Mouse (Mus musculus): ENCODE measurements around the gene Hsd17b1. TPM values are rescaled to one million over a fixed set of nuclear protein-coding genes. Genes with fewer than 3 reads are reported as not detected.

Hsd17b1 gene
- polyA plus RNA-seq, 1 experiment from 2014 or later = 0.35 TPM

- Histone ChIP-seq H3K9me3 (ENCODE audit: control insufficient read depth, low read length) (no peaks in the 10 kb centered on the region), H3K4me2 (ENCODE audit: low read depth, low read length) (no peak overlapping the region), H3K27me3 (ENCODE audit: control insufficient read depth, insufficient read depth, low read length) (peaks cover 32% of the 10 kb centered on the region), H3K9ac (replicated peaks; ENCODE audit: low read depth, low read length) (no peak overlapping the region), H3K4me3 (ENCODE audit: low read depth, low read length) (no peak overlapping the region), H3K36me3 (ENCODE audit: control insufficient read depth, insufficient read depth, low read length) (0 out of 2 replicates have a peak, but pooled peaks cover 4% of the 10 kb centered on the region), H3K27ac (ENCODE audit: low read depth, low read length) (no peak overlapping the region), H3K4me1 (ENCODE audit: control insufficient read depth, insufficient read depth, low read length) (peaks cover 11% of the 10 kb centered on the region; the same call in 1 of the 2 replicates)
- ATAC-seq (ENCODE audit: low read depth) = no peak
- WGBS = 65% methylated on average over 5 of the region's 5 CpGs
Measured at GRCm38 (mm10) chr11:101080421-101080820, 2.2 kb downstream of the Hsd17b1 start.

GRCm38 (mm10) chr11:101081659-101082058 lies 3.4 kb downstream of the Hsd17b1 start:
- H3K4me2 ChIP-seq (ENCODE audit: low read depth, low read length) = peak overlapping the region; percentile 100
- H3K36me3 ChIP-seq (ENCODE audit: control insufficient read depth, insufficient read depth, low read length) = 0 out of 2 replicates have a peak, but pooled peaks cover 4% of the 10 kb centered on the region
- peak overlapping the region; percentile 78 for H3K4me3 ChIP-seq (ENCODE audit: low read depth, low read length)
- H3K9ac ChIP-seq (replicated peaks; ENCODE audit: low read depth, low read length) = peak overlapping the region; percentile 43; the same call in 1 of the 2 replicates
- H3K27me3 ChIP-seq (ENCODE audit: control insufficient read depth, insufficient read depth, low read length) = peaks cover 32% of the 10 kb centered on the region
- 4% methylated on average over 10 of the region's 10 CpGs for WGBS
- ATAC-seq (ENCODE audit: low read depth) = no peak
- no peaks in the 10 kb centered on the region for H3K9me3 ChIP-seq (ENCODE audit: control insufficient read depth, low read length)
- H3K27ac ChIP-seq (ENCODE audit: low read depth, low read length) = peak overlapping the region; percentile 86
- peaks cover 19% of the 10 kb centered on the region; the same call in 1 of the 2 replicates for H3K4me1 ChIP-seq (ENCODE audit: control insufficient read depth, insufficient read depth, low read length)

- WGBS = under 1% methylated on average over 50 of the region's 51 CpGs
- ATAC-seq (ENCODE audit: low read depth) = peak; percentile 90
- H3K9me3 ChIP-seq (ENCODE audit: control insufficient read depth, low read length) = no peaks in the 10 kb centered on the region
Measured at GRCm38 (mm10) chr11:101082208-101083082, 4.2 kb downstream of the Hsd17b1 start, which contains the start of gene Coasy. TSS of gene Coasy (plus strand) at chr11:101082565.

GRCm38 (mm10) chr11:101083083-101083697 lies 5.0 kb downstream of the Hsd17b1 start:
- Histone ChIP-seq H3K4me1 (ENCODE audit: control insufficient read depth, insufficient read depth, low read length) (peaks cover 27% of the 10 kb centered on the region), H3K36me3 (ENCODE audit: control insufficient read depth, insufficient read depth, low read length) (0 out of 2 replicates have a peak, but pooled peaks cover 4% of the 10 kb centered on the region), H3K27ac (ENCODE audit: low read depth, low read length) (peak overlapping the region; percentile 86), H3K9me3 (ENCODE audit: control insufficient read depth, low read length) (no peaks in the 10 kb centered on the region), H3K4me2 (ENCODE audit: low read depth, low read length) (peak overlapping the region; percentile 100), H3K4me3 (ENCODE audit: low read depth, low read length) (peak overlapping the region; percentile 78), H3K27me3 (ENCODE audit: control insufficient read depth, insufficient read depth, low read length) (peaks cover 18% of the 10 kb centered on the region), H3K9ac (replicated peaks; ENCODE audit: low read depth, low read length) (peak overlapping the region; percentile 85)
- WGBS = 32% methylated on average over 19 of the region's 19 CpGs
- ATAC-seq (ENCODE audit: low read depth) = no peak

More at GRCm38 (mm10) chr11:101082208-101083082, 4.2 kb downstream of the Hsd17b1 start, which contains the start of gene Coasy:
- H3K36me3 ChIP-seq (ENCODE audit: control insufficient read depth, insufficient read depth, low read length) = 0 out of 2 replicates have a peak, but pooled peaks cover 4% of the 10 kb centered on the region
- peak within 1 kb of the TSS; percentile 85 for H3K9ac ChIP-seq (replicated peaks; ENCODE audit: low read depth, low read length)
- peak within 1 kb of the TSS; percentile 100 for H3K4me2 ChIP-seq (ENCODE audit: low read depth, low read length)
- H3K27me3 ChIP-seq (ENCODE audit: control insufficient read depth, insufficient read depth, low read length) = peaks cover 25% of the 10 kb centered on the region
- peak within 1 kb of the TSS; percentile 86 for H3K27ac ChIP-seq (ENCODE audit: low read depth, low read length)
- H3K4me3 ChIP-seq (ENCODE audit: low read depth, low read length) = peak within 1 kb of the TSS; percentile 78
- H3K4me1 ChIP-seq (ENCODE audit: control insufficient read depth, insufficient read depth, low read length) = peaks cover 20% of the 10 kb centered on the region

GRCm38 (mm10) chr11:101084246-101084645 lies 6.0 kb downstream of the Hsd17b1 start:
- Histone ChIP-seq H3K9ac (replicated peaks; ENCODE audit: low read depth, low read length) (no peak overlapping the region), H3K27me3 (ENCODE audit: control insufficient read depth, insufficient read depth, low read length) (peaks cover 7% of the 10 kb centered on the region)
- no peak for ATAC-seq (ENCODE audit: low read depth)

GRCm38 (mm10) chr11:101084811-101085210 lies 6.6 kb downstream of the Hsd17b1 start:
- no peak for ATAC-seq (ENCODE audit: low read depth)
- 95% methylated on average over 12 of the region's 12 CpGs for WGBS

More at GRCm38 (mm10) chr11:101084246-101084645, 6.0 kb downstream of the Hsd17b1 start:
- Histone ChIP-seq H3K36me3 (ENCODE audit: control insufficient read depth, insufficient read depth, low read length) (peaks cover 7% of the 10 kb centered on the region), H3K4me2 (ENCODE audit: low read depth, low read length) (no peak overlapping the region), H3K4me3 (ENCODE audit: low read depth, low read length) (no peak overlapping the region), H3K27ac (ENCODE audit: low read depth, low read length) (no peak overlapping the region), H3K9me3 (ENCODE audit: control insufficient read depth, low read length) (no peaks in the 10 kb centered on the region), H3K4me1 (ENCODE audit: control insufficient read depth, insufficient read depth, low read length) (peaks cover 30% of the 10 kb centered on the region)
- WGBS = 86% methylated on average over 14 of the region's 14 CpGs

GRCm38 (mm10) chr11:101085617-101086322 lies 7.6 kb downstream of the Hsd17b1 start:
- H3K27me3 ChIP-seq (ENCODE audit: control insufficient read depth, insufficient read depth, low read length) = no peaks in the 10 kb centered on the region; the same call in 1 of the 2 replicates
- ATAC-seq (ENCODE audit: low read depth) = no peak
- H3K9me3 ChIP-seq (ENCODE audit: control insufficient read depth, low read length) = no peaks in the 10 kb centered on the region
- peaks cover 21% of the 10 kb centered on the region for H3K36me3 ChIP-seq (ENCODE audit: control insufficient read depth, insufficient read depth, low read length)
- no peak overlapping the region for H3K9ac ChIP-seq (replicated peaks; ENCODE audit: low read depth, low read length)
- no peak overlapping the region for H3K4me3 ChIP-seq (ENCODE audit: low read depth, low read length)
- WGBS = 93% methylated on average over 18 of the region's 18 CpGs
- no peak overlapping the region for H3K4me2 ChIP-seq (ENCODE audit: low read depth, low read length)
- H3K27ac ChIP-seq (ENCODE audit: low read depth, low read length) = no peak overlapping the region
- H3K4me1 ChIP-seq (ENCODE audit: control insufficient read depth, insufficient read depth, low read length) = peaks cover 30% of the 10 kb centered on the region

More at GRCm38 (mm10) chr11:101084811-101085210, 6.6 kb downstream of the Hsd17b1 start:
- Histone ChIP-seq H3K9me3 (ENCODE audit: control insufficient read depth, low read length) (no peaks in the 10 kb centered on the region), H3K9ac (replicated peaks; ENCODE audit: low read depth, low read length) (no peak overlapping the region), H3K36me3 (ENCODE audit: control insufficient read depth, insufficient read depth, low read length) (peaks cover 13% of the 10 kb centered on the region), H3K27ac (ENCODE audit: low read depth, low read length) (no peak overlapping the region), H3K4me3 (ENCODE audit: low read depth, low read length) (no peak overlapping the region), H3K4me1 (ENCODE audit: control insufficient read depth, insufficient read depth, low read length) (peaks cover 30% of the 10 kb centered on the region), H3K27me3 (ENCODE audit: control insufficient read depth, insufficient read depth, low read length) (peaks cover 2% of the 10 kb centered on the region), H3K4me2 (ENCODE audit: low read depth, low read length) (no peak overlapping the region)

- Histone ChIP-seq H3K4me2 (ENCODE audit: low read depth, low read length) (peak overlapping the region; percentile 100), H3K9me3 (ENCODE audit: control insufficient read depth, low read length) (no peaks in the 10 kb centered on the region), H3K4me3 (ENCODE audit: low read depth, low read length) (peak overlapping the region; percentile 75), H3K27me3 (ENCODE audit: control insufficient read depth, insufficient read depth, low read length) (no peaks in the 10 kb centered on the region), H3K27ac (ENCODE audit: low read depth, low read length) (peak overlapping the region; percentile 75), H3K4me1 (ENCODE audit: control insufficient read depth, insufficient read depth, low read length) (peaks cover 29% of the 10 kb centered on the region), H3K36me3 (ENCODE audit: control insufficient read depth, insufficient read depth, low read length) (peaks cover 27% of the 10 kb centered on the region), H3K9ac (replicated peaks; ENCODE audit: low read depth, low read length) (0 out of 2 replicates have a peak overlapping the region, but pooled peaks have one; percentile 8)
- no peak for ATAC-seq (ENCODE audit: low read depth)
- 82% methylated on average over 6 of the region's 6 CpGs for WGBS
Measured at GRCm38 (mm10) chr11:101086323-101086674, 8.1 kb downstream of the Hsd17b1 start.
